Mouse (Mus musculus) cerebellum, postnatal 25 days (tissue): ENCODE results near the gene Btbd35f5.
"Not testable (repeated sequence)": the region's sequence is repeated elsewhere in the genome, so short reads cannot be mapped to it uniquely, and the experiment has no call there.

Experiments
- DNase-seq, 2 experiments: peaks; one replicate each; pipeline ENCODE4 v3.0.0; 2021; ENCODE audit warnings: mixed read lengths in 2 of 2

The Btbd35f5 gene

DNA sequence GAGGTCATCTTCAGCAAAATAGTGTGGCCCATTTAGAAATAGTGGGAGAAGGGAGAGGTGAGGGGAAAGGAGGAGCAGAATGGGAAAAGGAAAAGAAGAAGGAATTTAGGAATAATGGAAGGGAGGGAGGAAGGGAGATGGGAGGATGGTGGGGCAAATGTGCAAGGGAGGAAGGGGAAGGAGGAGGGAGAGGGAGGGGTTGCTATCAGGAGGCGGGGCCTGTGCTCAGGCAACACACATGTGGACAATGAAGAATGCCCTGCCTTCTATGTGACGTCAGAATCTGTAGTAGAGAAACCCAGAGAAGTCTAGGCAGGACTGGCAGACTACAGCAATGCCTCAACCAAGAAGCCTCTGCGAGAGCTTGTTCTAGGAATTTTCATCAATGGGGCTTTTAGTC lies at the start of gene Btbd35f5:
Btbd35f5 (plus strand) TSS at position 301 of the 400 bp plus-strand sequence.
- DNase-seq = not testable (repeated sequence)

DNA sequence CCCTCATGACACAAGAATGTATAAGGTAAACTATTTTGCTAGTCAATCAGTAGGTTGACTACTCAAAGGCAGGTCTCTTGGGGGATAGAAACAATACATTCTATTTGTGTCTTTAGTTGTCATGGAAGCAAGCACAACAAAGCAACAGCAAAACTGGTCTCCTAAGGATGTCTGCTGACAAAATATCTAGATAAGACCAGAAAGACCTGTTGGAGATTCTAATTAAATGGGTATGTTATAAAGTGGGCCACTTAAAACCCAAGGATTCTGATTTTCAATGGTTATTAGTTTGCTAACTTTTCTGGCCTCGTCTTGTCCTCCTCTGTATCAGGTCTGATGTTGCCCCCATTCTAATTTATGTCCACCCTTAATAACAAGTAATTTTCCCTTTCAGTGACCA lies 32.2 kb upstream of the Btbd35f5 start, which contains the start of gene Gm21789:
Gm21789 (plus strand) TSS at position 301 of the 400 bp plus-strand sequence.
- not testable (repeated sequence) for DNase-seq
